Mouse (Mus musculus) heart, embryonic 14.5 days (tissue): ENCODE measurements around the gene Atp6v1c2. TPM values are rescaled to one million over a fixed set of nuclear protein-coding genes. Genes with fewer than 3 reads are reported as not detected.

ENCODE experiments used
- ATAC-seq: fragments of 200-750 bp; cut with Nextera tagmentation; 2 replicates; pipeline ENCODE4 v1.8.0; 2017; ENCODE audit warnings: low read depth, moderate TSS enrichment; ENCODE audit not compliant: insufficient number of reproducible peaks, insufficient read depth, low FRiP score
- H3K27ac ChIP-seq, 2 experiments: fragments of 200-500 bp in 1 of 2; fragments of 300-500 bp in 1 of 2; sonication (generic) in 1 of 2; replicated peaks in 1 of 2; 2 replicates each; pipeline ENCODE4 v1.5.1; 2012 to 2014; ENCODE audit warnings: low read depth in 2 of 2, low read length in 2 of 2, control low read depth in 1 of 2, mild to moderate bottlenecking in 1 of 2, mixed read lengths in 1 of 2; ENCODE audit not compliant: control insufficient read depth in 1 of 2, insufficient read depth in 1 of 2
- H3K27me3 ChIP-seq: fragments of 300-500 bp; sonication (generic); 2 replicates; pipeline ENCODE4 v1.6.1; 2014; ENCODE audit warnings: mild to moderate bottlenecking, low read length, control low read depth; ENCODE audit not compliant: control insufficient read depth, insufficient read depth
- H3K36me3 ChIP-seq: fragments of 300-500 bp; sonication (generic); 2 replicates; pipeline ENCODE4 v1.6.1; 2014; ENCODE audit warnings: mild to moderate bottlenecking, control low read depth, low read length, mixed read lengths; ENCODE audit not compliant: control insufficient read depth, insufficient read depth
- H3K4me1 ChIP-seq, 2 experiments: fragments of 200-500 bp in 1 of 2; fragments of 300-500 bp in 1 of 2; sonication (generic) in 1 of 2; 2 replicates each; pipeline ENCODE4 v1.6.1; 2012 to 2014; ENCODE audit warnings: low read length in 2 of 2, control low read depth in 1 of 2, mixed read lengths in 1 of 2; ENCODE audit not compliant: control insufficient read depth in 2 of 2, insufficient read depth in 2 of 2
- H3K4me2 ChIP-seq: fragments of 300-500 bp; sonication (generic); 2 replicates; pipeline ENCODE4 v1.6.1; 2014; ENCODE audit warnings: mild to moderate bottlenecking, low read length
- H3K4me3 ChIP-seq, 2 experiments: fragments of 200-500 bp in 1 of 2; fragments of 300-500 bp in 1 of 2; sonication (generic) in 1 of 2; 2 replicates each; pipeline ENCODE4 v1.5.1; 2012 to 2014; ENCODE audit warnings: low read length in 2 of 2, mild to moderate bottlenecking in 2 of 2, control low read depth in 1 of 2, low read depth in 1 of 2, moderate library complexity in 1 of 2; ENCODE audit not compliant: control insufficient read depth in 1 of 2, insufficient read depth in 1 of 2
- H3K9ac ChIP-seq: fragments of 300-500 bp; sonication (generic); 2 replicates; pipeline ENCODE4 v1.6.1; 2014; ENCODE audit warnings: mild to moderate bottlenecking, low read length
- H3K9me3 ChIP-seq: fragments of 300-500 bp; sonication (generic); 2 replicates; pipeline ENCODE4 v1.6.1; 2016; ENCODE audit warnings: low read length, control low read depth; ENCODE audit not compliant: control insufficient read depth
- WGBS: fragments of 180-500 bp; shearing (Covaris S2); extraction: QIAGEN DNeasy Blood & Tissue Kit; methylation state at CpG from one replicate; pipeline ENCODE4 v1.1.7; 2014; 5-methylcytosine and 5-hydroxymethylcytosine counted together
- polyA plus RNA-seq: library from polyadenylated mRNA; unstranded; fragments of >200 nt; fragmentation: Nextera tagmentation; extraction: Ambion mirVana; gene quantifications from 2 replicates; pipeline ENCODE4 v1.2.1, GENCODE M21; 2014

The Atp6v1c2 gene
- polyA plus RNA-seq: 0.26 TPM in 1 of 2 replicates, not detected in the other

DNA sequence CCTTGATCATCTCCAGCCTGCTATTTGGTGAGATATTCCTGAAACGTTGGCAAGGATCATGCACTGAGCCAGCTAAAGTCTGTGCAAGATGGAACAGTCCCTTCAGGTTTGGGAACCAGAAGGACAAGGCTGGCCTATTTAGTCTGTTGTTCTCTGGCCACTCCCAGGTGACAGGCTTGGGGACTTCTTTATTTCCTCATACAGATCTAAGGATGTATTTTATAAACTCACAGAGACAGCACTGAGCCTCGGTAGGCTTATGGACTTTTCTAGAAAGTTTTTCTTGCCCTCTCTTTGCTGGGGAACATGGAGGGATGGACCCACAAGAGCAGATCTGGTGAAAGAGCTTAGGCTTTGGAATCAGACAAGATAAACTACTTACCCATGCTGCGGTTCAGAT is at the start of gene Atp6v1c2:
Atp6v1c2 (minus strand) TSS at position 101 of the 400 bp plus-strand sequence.
- WGBS: 63% methylated on average over 3 of the region's 3 CpGs
- no peak for ATAC-seq
- H3K4me2 ChIP-seq: no peak within 1 kb of the TSS

GRCm38 (mm10) chr12:17376521-17376920 is 47.4 kb upstream of the Atp6v1c2 start:
- Histone ChIP-seq H3K4me3 (no peak overlapping the region), H3K27me3 (no peaks in the 10 kb centered on the region), H3K4me1 (no peaks in the 10 kb centered on the region), H3K4me2 (no peak overlapping the region), H3K36me3 (peaks cover 87% of the 10 kb centered on the region), H3K9me3 (no peaks in the 10 kb centered on the region), H3K27ac (no peak overlapping the region), H3K9ac (no peak overlapping the region)
- ATAC-seq: no peak
- WGBS: 82% methylated on average over 6 of the region's 6 CpGs

More for the DNA sequence above, at the start of gene Atp6v1c2:
- Histone ChIP-seq H3K4me1 (peaks cover 0 to 2% of the 10 kb centered on the region in 2 experiments; a peak in 1 of 4 replicates), H3K4me3 (no peak within 1 kb of the TSS), H3K27ac (no peak within 1 kb of the TSS), H3K27me3 (peaks cover 25% of the 10 kb centered on the region), H3K9ac (no peak within 1 kb of the TSS), H3K9me3 (no peaks in the 10 kb centered on the region), H3K36me3 (no peaks in the 10 kb centered on the region)

DNA sequence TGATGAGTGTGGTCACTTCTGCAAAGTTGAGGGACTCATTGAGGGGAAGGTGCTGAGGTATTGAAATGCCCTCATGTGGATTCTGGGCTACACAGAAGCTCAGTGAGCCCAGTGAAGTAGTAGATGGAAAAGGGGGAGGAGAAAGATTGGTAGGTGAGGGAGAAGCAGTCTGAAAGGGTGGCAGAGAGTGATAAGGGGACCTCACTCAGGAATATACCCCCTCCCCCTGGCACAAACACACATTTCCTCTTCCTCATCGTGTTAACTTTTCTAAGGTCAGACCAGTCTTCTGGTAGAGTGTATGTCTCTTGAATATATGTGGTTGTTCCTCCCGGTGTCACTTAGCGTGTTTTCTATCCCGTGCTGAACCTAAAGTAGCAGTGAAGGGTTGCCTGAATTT is 46.1 kb upstream of the Atp6v1c2 start:
- Histone ChIP-seq H3K4me1 (no peaks in the 10 kb centered on the region), H3K9me3 (no peaks in the 10 kb centered on the region), H3K4me2 (no peak overlapping the region), H3K9ac (no peak overlapping the region), H3K36me3 (peaks cover 90% of the 10 kb centered on the region), H3K27me3 (no peaks in the 10 kb centered on the region), H3K4me3 (no peak overlapping the region), H3K27ac (no peak overlapping the region)
- ATAC-seq: no peak
- 87% methylated on average over 4 of the region's 4 CpGs for WGBS

DNA sequence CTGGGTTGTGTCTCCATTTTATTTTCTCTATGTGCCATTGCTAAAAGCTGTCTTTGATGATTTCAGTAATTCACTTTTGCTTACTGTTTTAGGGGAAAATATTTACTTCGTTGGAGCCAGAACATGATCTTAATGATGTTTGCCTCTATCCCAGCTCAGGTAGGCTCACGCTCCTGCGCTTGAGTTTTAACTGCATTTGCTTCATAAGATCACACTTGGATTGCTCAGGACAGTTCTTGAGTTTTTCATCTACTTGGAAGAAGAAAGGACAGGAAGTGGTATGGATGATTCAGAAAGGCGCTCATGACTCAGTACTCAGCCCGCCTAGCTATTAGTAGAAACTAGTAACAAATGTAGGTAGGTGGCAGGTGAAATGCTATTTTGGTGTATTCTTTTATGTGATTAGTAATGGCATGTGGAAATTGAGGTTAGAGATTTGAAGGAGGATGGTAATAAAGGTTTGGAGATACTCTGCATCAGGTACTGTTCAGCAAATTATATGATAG is 44.4 kb upstream of the Atp6v1c2 start:
- no peaks in the 10 kb centered on the region for H3K9me3 ChIP-seq

DNA sequence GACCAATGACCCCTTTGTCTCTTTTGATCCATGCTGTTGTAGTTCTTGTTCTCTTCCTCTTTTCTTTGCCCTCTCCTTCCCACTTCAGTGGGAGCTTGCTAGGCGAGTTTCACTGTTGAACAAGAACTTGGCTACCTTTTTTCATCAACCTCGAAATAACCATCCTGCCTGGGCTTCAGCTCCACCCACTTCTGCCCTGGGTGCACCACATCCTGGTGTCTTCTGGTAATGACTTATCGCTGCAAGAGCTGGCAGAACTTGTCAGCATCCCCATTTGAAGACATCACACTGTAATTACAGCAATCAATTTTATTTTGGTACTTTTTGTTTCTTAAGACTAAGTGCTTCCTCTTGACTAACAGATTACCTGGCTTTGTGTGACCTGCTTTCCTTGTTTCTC is 43.5 kb upstream of the Atp6v1c2 start:
- Histone ChIP-seq H3K4me1 (no peaks in the 10 kb centered on the region), H3K27ac (no peak overlapping the region), H3K4me2 (no peak overlapping the region), H3K27me3 (no peaks in the 10 kb centered on the region), H3K9ac (no peak overlapping the region), H3K36me3 (peaks cover 85% of the 10 kb centered on the region), H3K9me3 (no peaks in the 10 kb centered on the region), H3K4me3 (no peak overlapping the region)
- 91% methylated on average over 3 of the region's 3 CpGs for WGBS
- ATAC-seq: no peak

More for the DNA sequence above, 44.4 kb upstream of the Atp6v1c2 start:
- no peaks in the 10 kb centered on the region for H3K27me3 ChIP-seq
- H3K9ac ChIP-seq: no peak overlapping the region
- peaks cover 87% of the 10 kb centered on the region for H3K36me3 ChIP-seq
- no peak for ATAC-seq
- 94% methylated on average over 5 of the region's 5 CpGs for WGBS
- no peak overlapping the region for H3K4me2 ChIP-seq
- H3K4me1 ChIP-seq: no peaks in the 10 kb centered on the region
- H3K4me3 ChIP-seq: no peak overlapping the region
- no peak overlapping the region for H3K27ac ChIP-seq

GRCm38 (mm10) chr12:17371589-17372235 is 42.6 kb upstream of the Atp6v1c2 start:
- H3K9ac ChIP-seq: no peak overlapping the region
- peaks cover 76% of the 10 kb centered on the region for H3K36me3 ChIP-seq
- H3K27me3 ChIP-seq: no peaks in the 10 kb centered on the region
- WGBS: 84% methylated on average over 8 of the region's 8 CpGs
- no peaks in the 10 kb centered on the region for H3K4me1 ChIP-seq
- H3K4me3 ChIP-seq: no peak overlapping the region
- no peak overlapping the region for H3K4me2 ChIP-seq
- H3K27ac ChIP-seq: no peak overlapping the region
- H3K9me3 ChIP-seq: no peaks in the 10 kb centered on the region
- ATAC-seq: no peak

DNA sequence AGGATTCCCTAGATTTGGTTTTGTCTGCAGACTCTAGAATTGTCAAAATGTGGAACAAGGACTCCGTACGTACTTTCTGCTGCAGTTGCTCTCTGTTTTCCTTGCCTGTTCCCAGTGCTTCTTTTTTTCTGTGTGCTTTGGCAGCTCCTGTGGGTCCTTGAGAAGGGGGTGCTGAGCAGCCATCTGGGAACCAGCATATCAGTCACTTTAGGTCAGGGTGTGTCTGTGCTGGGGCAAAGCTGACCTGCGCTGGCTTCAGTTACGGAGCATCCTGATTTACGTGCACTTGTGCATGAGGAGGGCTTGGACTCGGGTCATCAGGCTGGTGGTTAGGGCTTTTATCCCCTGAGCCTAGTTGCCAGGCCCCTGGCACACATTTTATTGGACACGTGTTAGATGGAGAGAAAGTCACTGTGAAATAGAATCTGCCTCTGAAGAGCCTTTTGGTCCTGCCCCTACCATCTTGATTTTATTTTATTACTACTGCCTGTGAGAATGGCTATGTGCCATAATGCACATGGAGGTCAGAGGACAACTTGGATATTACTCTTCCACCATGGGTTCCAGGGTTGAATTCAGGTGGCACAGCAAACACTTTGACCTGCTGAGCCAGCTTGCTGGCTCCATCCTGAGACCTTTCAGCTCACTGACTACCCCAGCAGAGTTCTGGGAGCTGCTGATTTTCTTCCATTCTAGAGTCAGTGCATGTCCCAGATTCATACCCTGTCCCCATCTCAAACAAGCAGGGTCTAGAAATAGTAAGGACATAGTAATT is 40.6 kb upstream of the Atp6v1c2 start:
- no peak overlapping the region for H3K27ac ChIP-seq
- no peaks in the 10 kb centered on the region for H3K9me3 ChIP-seq
- H3K9ac ChIP-seq: no peak overlapping the region
- 91% methylated on average over 7 of the region's 7 CpGs for WGBS
- ATAC-seq: no peak
- peaks cover 68% of the 10 kb centered on the region for H3K36me3 ChIP-seq
- no peak overlapping the region for H3K4me2 ChIP-seq
- no peaks in the 10 kb centered on the region for H3K27me3 ChIP-seq
- no peak overlapping the region for H3K4me3 ChIP-seq
- H3K4me1 ChIP-seq: no peaks in the 10 kb centered on the region
